Mouse (Mus musculus) retina, embryonic 14.5 days (tissue): ENCODE measurements around the gene Dram1.
"Not testable (repeated sequence)": the region's sequence is repeated elsewhere in the genome, so short reads cannot be mapped to it uniquely, and the experiment has no call there.

Source experiments
- DNase-seq: peaks from one replicate; pipeline ENCODE4 v3.0.0-alpha.2; 2015; ENCODE audit warnings: low spot score

Dram1 gene

GRCm38 (mm10) chr10:88385758-88386157 is 6.9 kb upstream of the Dram1 start:
- no peak for DNase-seq

- no peak for DNase-seq
Observed at GRCm38 (mm10) chr10:88385290-88385689, 6.4 kb upstream of the Dram1 start.

GRCm38 (mm10) chr10:88384081-88384480 is 5.2 kb upstream of the Dram1 start:
- no peak for DNase-seq

- no peak for DNase-seq
Observed at GRCm38 (mm10) chr10:88383479-88383878, 4.6 kb upstream of the Dram1 start.

GRCm38 (mm10) chr10:88382009-88382408 is 3.1 kb upstream of the Dram1 start:
- DNase-seq, result no peak

- no peak for DNase-seq
Observed at GRCm38 (mm10) chr10:88381286-88381685, 2.4 kb upstream of the Dram1 start.

GRCm38 (mm10) chr10:88380430-88381060 is 1.7 kb upstream of the Dram1 start:
- no peak for DNase-seq

- DNase-seq, result peak; percentile 20
Observed at GRCm38 (mm10) chr10:88380002-88380401, 1.1 kb upstream of the Dram1 start.

GRCm38 (mm10) chr10:88377666-88378065 is 1.2 kb downstream of the Dram1 start:
- no peak for DNase-seq

- peak; percentile 89 for DNase-seq
Observed at GRCm38 (mm10) chr10:88376770-88377169, 2.1 kb downstream of the Dram1 start.

- DNase-seq, result peak; percentile 16
Observed at GRCm38 (mm10) chr10:88374984-88375383, 3.9 kb downstream of the Dram1 start.

GRCm38 (mm10) chr10:88372945-88373344 is 5.9 kb downstream of the Dram1 start:
- DNase-seq, result not testable (repeated sequence)

GRCm38 (mm10) chr10:88372436-88372835 is 6.4 kb downstream of the Dram1 start:
- DNase-seq, result no peak

- no peak for DNase-seq
Observed at GRCm38 (mm10) chr10:88371793-88372192, 7.1 kb downstream of the Dram1 start.

- no peak for DNase-seq
Observed at GRCm38 (mm10) chr10:88369233-88369632, 9.6 kb downstream of the Dram1 start.

GRCm38 (mm10) chr10:88364221-88364620 is 14.7 kb downstream of the Dram1 start:
- no peak for DNase-seq

GRCm38 (mm10) chr10:88362218-88362617 is 16.7 kb downstream of the Dram1 start:
- no peak for DNase-seq

- peak; percentile 53 for DNase-seq
Observed at GRCm38 (mm10) chr10:88356983-88357559, 21.8 kb downstream of the Dram1 start.

- no peak for DNase-seq
Observed at GRCm38 (mm10) chr10:88356114-88356982, 22.5 kb downstream of the Dram1 start.

- DNase-seq, result no peak
Observed at GRCm38 (mm10) chr10:88354599-88354998, 24.3 kb downstream of the Dram1 start.

- no peak for DNase-seq
Observed at GRCm38 (mm10) chr10:88352549-88352948, 26.3 kb downstream of the Dram1 start.

GRCm38 (mm10) chr10:88351411-88352103 is 27.3 kb downstream of the Dram1 start:
- no peak for DNase-seq
